Mouse (Mus musculus) layer of hippocampus, adult 2 months (tissue): ENCODE data around the gene Cdh4. TPM values are rescaled to one million over a fixed set of nuclear protein-coding genes. Genes with fewer than 3 reads are reported as not detected.

Experiments used
- DNase-seq, 2 experiments: peaks; one replicate each; pipeline ENCODE4 v3.0.0; 2022; ENCODE audit warnings: low spot score in 2 of 2
- H3K27ac ChIP-seq: fragments of 200-600 bp; 2 replicates; pipeline ENCODE4 v1.8.1; 2022
- H3K4me3 ChIP-seq: fragments of 200-600 bp; 2 replicates; pipeline ENCODE4 v1.8.1; 2022; ENCODE audit warnings: mild to moderate bottlenecking
- CTCF ChIP-seq: fragments of 200-600 bp; conservative IDR thresholded peaks from 2 replicates; pipeline ENCODE4 v1.8.1; 2022; ENCODE audit warnings: antibody characterized with exemption, mild to moderate bottlenecking, moderate library complexity
- total RNA-seq, 2 experiments: library from RNA; stranded (reverse); gene quantifications; 2 replicates each; pipeline ENCODE4 v1.2.3; 2021

The Cdh4 gene
- total RNA-seq, 2 experiments from 2014 or later = 8.5 to 12.4 TPM

- no peak for TF ChIP-seq CTCF
- Histone ChIP-seq H3K27ac (no peak overlapping the region), H3K4me3 (no peak overlapping the region)
- no peak for DNase-seq
These were observed 252.7 kb downstream of the Cdh4 start for GRCm38 (mm10) chr2:179694936-179695335.

GRCm38 (mm10) chr2:179697601-179698000 lies 255.4 kb downstream of the Cdh4 start:
- TF ChIP-seq CTCF = no peak
- DNase-seq = no peak
- no peak overlapping the region for H3K4me3 ChIP-seq
- H3K27ac ChIP-seq = no peak overlapping the region

- no peak for DNase-seq
- no peak for TF ChIP-seq CTCF
- no peak overlapping the region for H3K27ac ChIP-seq
- no peak overlapping the region for H3K4me3 ChIP-seq
These were observed 256.2 kb downstream of the Cdh4 start for GRCm38 (mm10) chr2:179698196-179698985.

- H3K4me3 ChIP-seq = no peak overlapping the region
- TF ChIP-seq CTCF = no peak
- DNase-seq = no peak
These were observed 262.8 kb downstream of the Cdh4 start for GRCm38 (mm10) chr2:179705043-179705442.

GRCm38 (mm10) chr2:179705461-179705860 lies 263.2 kb downstream of the Cdh4 start:
- Histone ChIP-seq H3K4me3 (no peak overlapping the region), H3K27ac (no peak overlapping the region)
- no peak for TF ChIP-seq CTCF
- DNase-seq = no peak

More at GRCm38 (mm10) chr2:179705043-179705442, 262.8 kb downstream of the Cdh4 start:
- H3K27ac ChIP-seq = no peak overlapping the region

GRCm38 (mm10) chr2:179706616-179707015 lies 264.4 kb downstream of the Cdh4 start:
- H3K4me3 ChIP-seq = no peak overlapping the region
- no peak overlapping the region for H3K27ac ChIP-seq
- no peak for TF ChIP-seq CTCF
- no peak for DNase-seq

- Histone ChIP-seq H3K4me3 (no peak overlapping the region), H3K27ac (no peak overlapping the region)
- TF ChIP-seq CTCF = peak; percentile 55
- no peak for DNase-seq
These were observed 266.9 kb downstream of the Cdh4 start for GRCm38 (mm10) chr2:179709111-179709510.

GRCm38 (mm10) chr2:179712690-179713089 lies 270.5 kb downstream of the Cdh4 start:
- DNase-seq = no peak
- Histone ChIP-seq H3K27ac (no peak overlapping the region), H3K4me3 (no peak overlapping the region)
- TF ChIP-seq CTCF = no peak

- H3K27ac ChIP-seq = no peak overlapping the region
- no peak overlapping the region for H3K4me3 ChIP-seq
- TF ChIP-seq CTCF = no peak
- no peak for DNase-seq
These were observed 271.1 kb downstream of the Cdh4 start for GRCm38 (mm10) chr2:179713326-179713725.

- Histone ChIP-seq H3K27ac (no peak overlapping the region), H3K4me3 (no peak overlapping the region)
- TF ChIP-seq CTCF = no peak
- DNase-seq = no peak
These were observed 271.9 kb downstream of the Cdh4 start for GRCm38 (mm10) chr2:179714145-179714544.

- H3K4me3 ChIP-seq = no peak overlapping the region
- DNase-seq = no peak
- TF ChIP-seq CTCF = no peak
- H3K27ac ChIP-seq = no peak overlapping the region
These were observed 273.1 kb downstream of the Cdh4 start for GRCm38 (mm10) chr2:179715375-179715774.

GRCm38 (mm10) chr2:179720366-179720765 lies 278.1 kb downstream of the Cdh4 start:
- TF ChIP-seq CTCF = no peak
- Histone ChIP-seq H3K27ac (no peak overlapping the region), H3K4me3 (no peak overlapping the region)
- no peak for DNase-seq

GRCm38 (mm10) chr2:179721534-179722516 lies 279.6 kb downstream of the Cdh4 start:
- TF ChIP-seq CTCF = no peak
- peak in 1 of 2 experiments; percentile 10 for DNase-seq
- Histone ChIP-seq H3K27ac (no peak overlapping the region), H3K4me3 (no peak overlapping the region)
